Mouse (Mus musculus) gastrocnemius, adult 2 months (tissue): ENCODE measurements at regions not wholly inside any gene's neighbourhood (a gene's known extent, or its start where the extent isn't known, plus 50 kb on each side); places are given as distances from the start of the nearest gene placed in this dataset.

Source experiments
- DNase-seq: peaks from one replicate; pipeline ENCODE4 v3.0.0; 2022
- H3K27ac ChIP-seq: fragments of 200-600 bp; 2 replicates; pipeline ENCODE4 v1.8.1; 2022; ENCODE audit warnings: mild to moderate bottlenecking
- H3K4me3 ChIP-seq: fragments of 200-600 bp; 2 replicates; pipeline ENCODE4 v1.8.1; 2022; ENCODE audit warnings: mild to moderate bottlenecking, moderate library complexity
- CTCF ChIP-seq: fragments of 200-600 bp; IDR thresholded peaks from 2 replicates; pipeline ENCODE4 v1.8.1; 2022; ENCODE audit warnings: antibody characterized with exemption, mild to moderate bottlenecking, moderate library complexity
- intact Hi-C: fragments of 180-260 bp; cut with DNase I; formaldehyde crosslinking; loops from one replicate; pipeline ENCODE4 v1.15.1; 2025

- intact Hi-C loops: no loop called here
- no peak for DNase-seq
Observed at GRCm38 (mm10) chr12:12882931-12883553, 58.7 kb downstream of the Mycn start.

GRCm38 (mm10) chr12:12878031-12878430, 63.7 kb downstream of the Mycn start:
- DNase-seq: no peak
- intact Hi-C loops: no loop called here
- Histone ChIP-seq H3K4me3 (no peak overlapping the region), H3K27ac (no peak overlapping the region)
- TF ChIP-seq CTCF: no peak

More at GRCm38 (mm10) chr12:12882931-12883553, 58.7 kb downstream of the Mycn start:
- H3K27ac ChIP-seq: no peak overlapping the region
- TF ChIP-seq CTCF: no peak
- no peak overlapping the region for H3K4me3 ChIP-seq

DNA sequence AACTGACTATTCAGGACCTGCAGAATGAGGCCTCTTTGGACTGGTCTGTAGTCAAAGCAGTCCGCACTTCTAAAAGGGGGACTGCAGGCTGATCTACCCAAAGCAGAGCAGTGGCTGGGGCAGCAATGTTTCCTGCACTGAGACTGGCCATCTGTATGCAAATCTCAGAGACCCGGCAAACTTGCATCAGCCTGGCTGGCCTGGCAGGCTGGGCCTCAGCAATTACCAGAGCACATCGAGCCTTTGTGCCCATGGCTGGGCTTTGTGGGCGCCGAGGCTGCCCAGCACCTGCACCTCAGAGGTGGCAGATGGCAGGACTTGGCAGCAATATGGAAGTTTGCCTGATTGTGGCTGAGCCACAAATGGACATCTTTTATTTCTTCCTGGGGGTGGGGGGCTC, 64.2 kb downstream of the Mycn start:
- TF ChIP-seq CTCF: no peak
- DNase-seq: no peak
- no peak overlapping the region for H3K27ac ChIP-seq
- no peak overlapping the region for H3K4me3 ChIP-seq
- intact Hi-C loops: no loop called here

- intact Hi-C loops: no loop called here
- no peak for DNase-seq
- no peak for TF ChIP-seq CTCF
- H3K27ac ChIP-seq: no peak overlapping the region
- H3K4me3 ChIP-seq: no peak overlapping the region
Observed at GRCm38 (mm10) chr12:12875976-12876745, 65.6 kb downstream of the Mycn start.

GRCm38 (mm10) chr12:12873551-12873950, 68.2 kb downstream of the Mycn start:
- intact Hi-C loops: no loop called here
- no peak for DNase-seq
- TF ChIP-seq CTCF: no peak
- Histone ChIP-seq H3K4me3 (no peak overlapping the region), H3K27ac (no peak overlapping the region)

GRCm38 (mm10) chr12:12872974-12873373, 68.7 kb downstream of the Mycn start:
- Histone ChIP-seq H3K4me3 (no peak overlapping the region), H3K27ac (no peak overlapping the region)
- intact Hi-C loops: no loop called here
- no peak for TF ChIP-seq CTCF
- no peak for DNase-seq

- intact Hi-C loops: no loop called here
- DNase-seq: no peak
- Histone ChIP-seq H3K27ac (no peak overlapping the region), H3K4me3 (no peak overlapping the region)
- no peak for TF ChIP-seq CTCF
Observed at GRCm38 (mm10) chr12:12871272-12871671, 70.4 kb downstream of the Mycn start.

DNA sequence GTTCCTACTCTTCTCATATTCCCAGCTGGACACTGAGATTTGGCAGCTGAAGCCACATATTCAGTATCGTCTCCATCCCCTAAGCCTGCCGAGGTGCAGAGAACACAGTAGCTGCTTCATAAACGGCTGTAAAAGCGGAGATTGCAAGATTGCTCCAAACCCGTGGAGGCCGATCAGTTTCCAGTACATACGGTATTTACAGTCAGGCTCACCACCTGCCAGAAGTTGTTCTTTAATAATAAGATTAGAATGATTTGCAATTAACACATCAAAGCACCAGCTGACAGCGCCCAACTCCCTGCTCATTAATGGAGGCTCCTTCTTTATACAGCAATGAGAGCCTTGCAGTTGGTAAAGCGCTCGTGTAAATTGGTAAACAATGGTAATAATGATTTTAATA, 75.1 kb downstream of the Mycn start:
- Histone ChIP-seq H3K27ac (no peak overlapping the region), H3K4me3 (no peak overlapping the region)
- intact Hi-C loops: no loop called here
- no peak for DNase-seq
- no peak for TF ChIP-seq CTCF

- DNase-seq: no peak
- no peak overlapping the region for H3K4me3 ChIP-seq
- H3K27ac ChIP-seq: no peak overlapping the region
- no peak for TF ChIP-seq CTCF
- intact Hi-C loops: no loop called here
Observed at GRCm38 (mm10) chr12:12850681-12851080, 91.0 kb downstream of the Mycn start.

DNA sequence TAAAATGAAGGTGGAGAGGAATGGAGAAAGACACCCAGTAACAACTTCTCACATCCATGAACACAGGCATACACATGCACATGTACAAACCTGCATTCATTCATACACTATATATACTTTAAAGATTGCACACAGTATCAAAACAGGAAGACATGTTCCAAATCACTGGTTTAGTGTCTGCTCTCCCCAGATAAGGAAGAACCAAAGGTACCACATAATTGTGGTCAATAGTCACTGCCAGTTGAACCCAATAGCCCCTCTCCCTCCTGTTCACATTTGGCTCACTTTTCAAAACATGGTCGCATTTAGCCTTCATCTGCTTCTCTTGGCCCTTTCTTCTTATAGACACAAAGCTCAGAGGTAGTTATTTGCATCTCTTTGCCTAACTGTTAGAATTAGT, 95.0 kb downstream of the Mycn start:
- H3K4me3 ChIP-seq: no peak overlapping the region
- TF ChIP-seq CTCF: no peak
- intact Hi-C loops: no loop called here
- no peak for DNase-seq
- no peak overlapping the region for H3K27ac ChIP-seq

GRCm38 (mm10) chr12:12842247-12842957, 99.3 kb downstream of the Mycn start:
- DNase-seq: no peak
- no peak for TF ChIP-seq CTCF
- Histone ChIP-seq H3K27ac (no peak overlapping the region), H3K4me3 (peak overlapping the region; percentile 22)
- intact Hi-C loops: no loop called here

DNA sequence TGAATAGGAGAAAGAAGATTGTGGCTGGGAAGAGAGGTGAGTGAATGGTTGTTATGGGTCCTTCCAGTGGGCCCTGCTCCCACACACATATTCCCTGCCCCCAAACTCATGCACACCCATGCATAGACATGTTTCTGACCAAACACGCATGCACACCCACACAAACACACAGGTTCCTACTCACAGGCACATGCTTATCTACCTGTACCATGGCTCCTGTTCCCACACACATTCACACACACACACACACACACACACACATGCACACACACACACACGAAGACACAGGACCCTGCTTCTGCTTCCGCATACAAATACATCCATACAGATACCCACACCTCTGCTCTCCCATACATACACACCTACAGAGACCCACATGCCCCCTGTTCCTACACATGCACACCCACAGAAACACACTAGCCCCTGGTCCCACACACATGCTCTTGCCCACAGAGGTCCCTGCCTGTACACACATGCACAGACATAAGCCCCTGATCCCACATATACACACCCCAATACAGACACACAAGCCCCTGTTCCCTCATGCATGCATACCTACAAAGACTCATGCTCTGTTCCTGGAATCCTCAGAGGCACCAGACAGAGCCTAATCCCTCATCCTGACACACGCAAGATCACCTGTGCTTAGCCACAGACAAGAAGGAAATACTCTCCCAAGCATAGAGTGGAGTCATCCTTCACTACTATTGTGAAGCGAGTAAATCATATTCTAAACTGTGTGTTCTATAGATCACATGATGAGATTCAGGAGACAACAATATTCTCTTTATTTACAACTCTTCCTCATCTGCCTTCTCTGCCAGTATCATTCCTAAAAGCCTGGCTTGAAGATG, 100.1 kb downstream of the Mycn start:
- no peak for TF ChIP-seq CTCF
- H3K4me3 ChIP-seq: no peak overlapping the region
- H3K27ac ChIP-seq: no peak overlapping the region
- no peak for DNase-seq
- intact Hi-C loops: no loop called here
